Mouse (Mus musculus) E14TG2a.4 (cell line): ENCODE data around the gene Tm2d3.

Source experiments
- CTCF ChIP-seq: conservative IDR thresholded peaks from 2 replicates; pipeline ENCODE4 v1.5.1; 2014; ENCODE audit warnings: low read length
- NANOG ChIP-seq: IDR thresholded peaks from 2 replicates; pipeline ENCODE4 v1.6.1; 2014; ENCODE audit warnings: borderline replicate concordance, low read length, mixed read lengths
- POU5F1 ChIP-seq: IDR thresholded peaks from 2 replicates; pipeline ENCODE4 v1.6.1; 2014; ENCODE audit warnings: low read length, borderline replicate concordance

DNA sequence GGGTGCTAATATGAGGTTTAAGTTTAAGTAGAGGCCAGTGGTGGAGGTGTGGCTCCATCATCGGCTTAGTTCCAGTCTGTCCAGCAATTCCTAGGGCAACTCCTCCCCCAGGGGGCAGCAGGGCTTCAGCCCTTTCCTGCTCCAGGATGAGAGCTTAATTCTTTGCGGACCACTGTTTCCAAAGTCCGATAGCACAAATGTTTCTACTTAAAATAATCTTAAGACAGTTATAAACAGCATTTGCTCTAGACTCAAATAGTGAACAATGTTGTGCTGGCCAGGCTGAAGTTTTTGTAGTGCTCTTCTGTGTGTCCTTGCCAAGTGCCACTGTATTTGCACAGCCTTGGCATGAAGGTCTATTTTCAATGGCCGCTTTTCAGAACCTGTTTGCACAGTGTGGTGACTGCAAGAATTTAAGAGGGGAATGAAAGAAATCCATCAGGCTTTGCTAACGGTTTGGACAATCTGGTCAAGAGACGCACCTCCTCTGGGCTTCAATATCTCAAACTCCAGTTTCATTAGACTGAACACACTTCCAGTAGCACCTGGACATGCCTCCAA, 47.0 kb upstream of the Tm2d3 start:
- TF ChIP-seq CTCF (no peak), NANOG (no peak), POU5F1 (no peak)
